Mouse (Mus musculus): Measurements from ENCODE around the gene Cdh26. TPM values are rescaled to one million over a fixed set of nuclear protein-coding genes. Genes with fewer than 3 reads are reported as not detected.

Cdh26 gene
- polyA plus RNA-seq, 1 experiment from 2014 or later, result 0.47 TPM

- H3K9ac ChIP-seq (replicated peaks; ENCODE audit: low read length), result no peak overlapping the region
- no peaks in the 10 kb centered on the region for H3K36me3 ChIP-seq (ENCODE audit: control insufficient read depth, insufficient read depth, low read length)
- H3K4me2 ChIP-seq (ENCODE audit: low read length), result no peak overlapping the region
- H3K9me3 ChIP-seq (ENCODE audit: control insufficient read depth, low read length), result no peaks in the 10 kb centered on the region
- ATAC-seq (ENCODE audit: low FRiP score, low TSS enrichment), result no peak
- H3K27me3 ChIP-seq (ENCODE audit: control insufficient read depth, insufficient read depth, low read length), result no peaks in the 10 kb centered on the region
- no peak overlapping the region for H3K27ac ChIP-seq (replicated peaks; ENCODE audit: low read depth, low read length)
- H3K4me1 ChIP-seq (ENCODE audit: control insufficient read depth, insufficient read depth, low read length), result 0 out of 2 replicates have a peak, but pooled peaks cover 2% of the 10 kb centered on the region
- no peak overlapping the region for H3K4me3 ChIP-seq (replicated peaks; ENCODE audit: low read depth, low read length)
- WGBS, result 83% methylated on average over 9 of the region's 9 CpGs
- DNase-seq, result no peak
Measured at GRCm38 (mm10) chr2:178428183-178428582, 2.1 kb upstream of the Cdh26 start.

- H3K4me2 ChIP-seq (ENCODE audit: low read length), result no peak overlapping the region
- no peaks in the 10 kb centered on the region for H3K9me3 ChIP-seq (ENCODE audit: control insufficient read depth, low read length)
- ATAC-seq (ENCODE audit: low FRiP score, low TSS enrichment) (no peak), DNase-seq (no peak)
- H3K9ac ChIP-seq (replicated peaks; ENCODE audit: low read length), result no peak overlapping the region
- no peaks in the 10 kb centered on the region for H3K36me3 ChIP-seq (ENCODE audit: control insufficient read depth, insufficient read depth, low read length)
- 0 out of 2 replicates have a peak, but pooled peaks cover 2% of the 10 kb centered on the region for H3K4me1 ChIP-seq (ENCODE audit: control insufficient read depth, insufficient read depth, low read length)
- H3K4me3 ChIP-seq (replicated peaks; ENCODE audit: low read depth, low read length), result no peak overlapping the region
- no peak overlapping the region for H3K27ac ChIP-seq (replicated peaks; ENCODE audit: low read depth, low read length)
- H3K27me3 ChIP-seq (ENCODE audit: control insufficient read depth, insufficient read depth, low read length), result no peaks in the 10 kb centered on the region
- WGBS, result 89% methylated on average over 4 of the region's 4 CpGs
Measured at GRCm38 (mm10) chr2:178428676-178429075, 1.7 kb upstream of the Cdh26 start.

GRCm38 (mm10) chr2:178429426-178429825 is 905 bp upstream of the Cdh26 start:
- no peaks in the 10 kb centered on the region for H3K36me3 ChIP-seq (ENCODE audit: control insufficient read depth, insufficient read depth, low read length)
- no peaks in the 10 kb centered on the region for H3K27me3 ChIP-seq (ENCODE audit: control insufficient read depth, insufficient read depth, low read length)
- H3K4me3 ChIP-seq (replicated peaks; ENCODE audit: low read depth, low read length), result no peak overlapping the region
- WGBS, result 88% methylated on average over 6 of the region's 6 CpGs
- H3K27ac ChIP-seq (replicated peaks; ENCODE audit: low read depth, low read length), result no peak overlapping the region
- H3K9me3 ChIP-seq (ENCODE audit: control insufficient read depth, low read length), result no peaks in the 10 kb centered on the region
- no peak for DNase-seq
- no peak overlapping the region for H3K4me2 ChIP-seq (ENCODE audit: low read length)
- H3K4me1 ChIP-seq (ENCODE audit: control insufficient read depth, insufficient read depth, low read length), result 0 out of 2 replicates have a peak, but pooled peaks cover 2% of the 10 kb centered on the region
- ATAC-seq (ENCODE audit: low FRiP score, low TSS enrichment), result no peak
- no peak overlapping the region for H3K9ac ChIP-seq (replicated peaks; ENCODE audit: low read length)

- no peak for DNase-seq
- Histone ChIP-seq H3K9me3 (ENCODE audit: control insufficient read depth, low read length) (no peaks in the 10 kb centered on the region), H3K4me1 (ENCODE audit: control insufficient read depth, insufficient read depth, low read length) (0 out of 2 replicates have a peak, but pooled peaks cover 7% of the 10 kb centered on the region), H3K9ac (replicated peaks; ENCODE audit: low read length) (no peak overlapping the region), H3K4me2 (ENCODE audit: low read length) (no peak overlapping the region), H3K27ac (replicated peaks; ENCODE audit: low read depth, low read length) (no peak overlapping the region), H3K36me3 (ENCODE audit: control insufficient read depth, insufficient read depth, low read length) (no peaks in the 10 kb centered on the region), H3K4me3 (replicated peaks; ENCODE audit: low read depth, low read length) (no peak overlapping the region), H3K27me3 (ENCODE audit: control insufficient read depth, insufficient read depth, low read length) (no peaks in the 10 kb centered on the region)
- 74% methylated on average over 2 of the region's 2 CpGs for WGBS
- no peak for ATAC-seq (ENCODE audit: low FRiP score, low TSS enrichment)
Measured at GRCm38 (mm10) chr2:178433495-178433894, 3.2 kb downstream of the Cdh26 start.

- no peaks in the 10 kb centered on the region for H3K36me3 ChIP-seq (ENCODE audit: control insufficient read depth, insufficient read depth, low read length)
- 0 out of 2 replicates have a peak, but pooled peaks cover 7% of the 10 kb centered on the region for H3K4me1 ChIP-seq (ENCODE audit: control insufficient read depth, insufficient read depth, low read length)
- no peak overlapping the region for H3K4me2 ChIP-seq (ENCODE audit: low read length)
- no peak overlapping the region for H3K27ac ChIP-seq (replicated peaks; ENCODE audit: low read depth, low read length)
- no peaks in the 10 kb centered on the region for H3K27me3 ChIP-seq (ENCODE audit: control insufficient read depth, insufficient read depth, low read length)
- ATAC-seq (ENCODE audit: low FRiP score, low TSS enrichment), result no peak
- H3K9ac ChIP-seq (replicated peaks; ENCODE audit: low read length), result no peak overlapping the region
- DNase-seq, result no peak
- H3K9me3 ChIP-seq (ENCODE audit: control insufficient read depth, low read length), result no peaks in the 10 kb centered on the region
- WGBS, result 91% methylated on average over 2 of the region's 2 CpGs
- no peak overlapping the region for H3K4me3 ChIP-seq (replicated peaks; ENCODE audit: low read depth, low read length)
Measured at GRCm38 (mm10) chr2:178433903-178434302, 3.6 kb downstream of the Cdh26 start.

- H3K9ac ChIP-seq (replicated peaks; ENCODE audit: low read length), result no peak overlapping the region
- no peak overlapping the region for H3K27ac ChIP-seq (replicated peaks; ENCODE audit: low read depth, low read length)
- no peaks in the 10 kb centered on the region; the same call in 1 of the 2 replicates for H3K9me3 ChIP-seq (ENCODE audit: control insufficient read depth, low read length)
- no peaks in the 10 kb centered on the region for H3K36me3 ChIP-seq (ENCODE audit: control insufficient read depth, insufficient read depth, low read length)
- H3K4me2 ChIP-seq (ENCODE audit: low read length), result no peak overlapping the region
- WGBS, result 63% methylated on average over 9 of the region's 9 CpGs
- H3K4me1 ChIP-seq (ENCODE audit: control insufficient read depth, insufficient read depth, low read length), result 0 out of 2 replicates have a peak, but pooled peaks cover 5% of the 10 kb centered on the region
- DNase-seq (no peak), ATAC-seq (ENCODE audit: low FRiP score, low TSS enrichment) (no peak)
- no peaks in the 10 kb centered on the region for H3K27me3 ChIP-seq (ENCODE audit: control insufficient read depth, insufficient read depth, low read length)
- H3K4me3 ChIP-seq (replicated peaks; ENCODE audit: low read depth, low read length), result no peak overlapping the region
Measured at GRCm38 (mm10) chr2:178437311-178437710, 7.0 kb downstream of the Cdh26 start.

- 83% methylated on average over 4 of the region's 4 CpGs for WGBS
- H3K4me2 ChIP-seq (ENCODE audit: low read length), result no peak overlapping the region
- no peak overlapping the region for H3K27ac ChIP-seq (replicated peaks; ENCODE audit: low read depth, low read length)
- no peaks in the 10 kb centered on the region for H3K27me3 ChIP-seq (ENCODE audit: control insufficient read depth, insufficient read depth, low read length)
- H3K9ac ChIP-seq (replicated peaks; ENCODE audit: low read length), result no peak overlapping the region
- H3K4me1 ChIP-seq (ENCODE audit: control insufficient read depth, insufficient read depth, low read length), result no peaks in the 10 kb centered on the region
- no peak overlapping the region for H3K4me3 ChIP-seq (replicated peaks; ENCODE audit: low read depth, low read length)
- ATAC-seq (ENCODE audit: low FRiP score, low TSS enrichment) (no peak), DNase-seq (no peak)
- no peaks in the 10 kb centered on the region for H3K36me3 ChIP-seq (ENCODE audit: control insufficient read depth, insufficient read depth, low read length)
- no peaks in the 10 kb centered on the region for H3K9me3 ChIP-seq (ENCODE audit: control insufficient read depth, low read length)
Measured at GRCm38 (mm10) chr2:178449386-178449785, 19.1 kb downstream of the Cdh26 start.

- H3K4me3 ChIP-seq (replicated peaks; ENCODE audit: low read depth, low read length), result no peak overlapping the region
- H3K4me1 ChIP-seq (ENCODE audit: control insufficient read depth, insufficient read depth, low read length), result 0 out of 2 replicates have a peak, but pooled peaks cover under 1% of the 10 kb centered on the region
- no peak for ATAC-seq (ENCODE audit: low FRiP score, low TSS enrichment)
- no peaks in the 10 kb centered on the region for H3K27me3 ChIP-seq (ENCODE audit: control insufficient read depth, insufficient read depth, low read length)
- no peak overlapping the region for H3K4me2 ChIP-seq (ENCODE audit: low read length)
- no peak overlapping the region for H3K27ac ChIP-seq (replicated peaks; ENCODE audit: low read depth, low read length)
- 13% methylated on average over 2 of the region's 2 CpGs for WGBS
- H3K9me3 ChIP-seq (ENCODE audit: control insufficient read depth, low read length), result no peaks in the 10 kb centered on the region
- no peak overlapping the region for H3K9ac ChIP-seq (replicated peaks; ENCODE audit: low read length)
- H3K36me3 ChIP-seq (ENCODE audit: control insufficient read depth, insufficient read depth, low read length), result no peaks in the 10 kb centered on the region
- no peak for DNase-seq
Measured at GRCm38 (mm10) chr2:178450236-178450635, 19.9 kb downstream of the Cdh26 start.

GRCm38 (mm10) chr2:178450961-178451360 is 20.6 kb downstream of the Cdh26 start:
- no peaks in the 10 kb centered on the region for H3K9me3 ChIP-seq (ENCODE audit: control insufficient read depth, low read length)
- H3K9ac ChIP-seq (replicated peaks; ENCODE audit: low read length), result no peak overlapping the region
- no peak overlapping the region for H3K27ac ChIP-seq (replicated peaks; ENCODE audit: low read depth, low read length)
- DNase-seq (no peak), ATAC-seq (ENCODE audit: low FRiP score, low TSS enrichment) (no peak)
- no peaks in the 10 kb centered on the region for H3K36me3 ChIP-seq (ENCODE audit: control insufficient read depth, insufficient read depth, low read length)
- no peak overlapping the region for H3K4me2 ChIP-seq (ENCODE audit: low read length)
- no peak overlapping the region for H3K4me3 ChIP-seq (replicated peaks; ENCODE audit: low read depth, low read length)
- 73% methylated on average over 10 of the region's 10 CpGs for WGBS
- H3K27me3 ChIP-seq (ENCODE audit: control insufficient read depth, insufficient read depth, low read length), result no peaks in the 10 kb centered on the region
- H3K4me1 ChIP-seq (ENCODE audit: control insufficient read depth, insufficient read depth, low read length), result 0 out of 2 replicates have a peak, but pooled peaks cover 4% of the 10 kb centered on the region
